Mouse (Mus musculus) left cerebral cortex, adult 11 months (tissue): Measurements from ENCODE around the gene Micall1.

ENCODE experiments used
- DNase-seq: peaks from one replicate; pipeline ENCODE4 v3.0.0; 2022; ENCODE audit warnings: low spot score

Micall1 gene

DNA sequence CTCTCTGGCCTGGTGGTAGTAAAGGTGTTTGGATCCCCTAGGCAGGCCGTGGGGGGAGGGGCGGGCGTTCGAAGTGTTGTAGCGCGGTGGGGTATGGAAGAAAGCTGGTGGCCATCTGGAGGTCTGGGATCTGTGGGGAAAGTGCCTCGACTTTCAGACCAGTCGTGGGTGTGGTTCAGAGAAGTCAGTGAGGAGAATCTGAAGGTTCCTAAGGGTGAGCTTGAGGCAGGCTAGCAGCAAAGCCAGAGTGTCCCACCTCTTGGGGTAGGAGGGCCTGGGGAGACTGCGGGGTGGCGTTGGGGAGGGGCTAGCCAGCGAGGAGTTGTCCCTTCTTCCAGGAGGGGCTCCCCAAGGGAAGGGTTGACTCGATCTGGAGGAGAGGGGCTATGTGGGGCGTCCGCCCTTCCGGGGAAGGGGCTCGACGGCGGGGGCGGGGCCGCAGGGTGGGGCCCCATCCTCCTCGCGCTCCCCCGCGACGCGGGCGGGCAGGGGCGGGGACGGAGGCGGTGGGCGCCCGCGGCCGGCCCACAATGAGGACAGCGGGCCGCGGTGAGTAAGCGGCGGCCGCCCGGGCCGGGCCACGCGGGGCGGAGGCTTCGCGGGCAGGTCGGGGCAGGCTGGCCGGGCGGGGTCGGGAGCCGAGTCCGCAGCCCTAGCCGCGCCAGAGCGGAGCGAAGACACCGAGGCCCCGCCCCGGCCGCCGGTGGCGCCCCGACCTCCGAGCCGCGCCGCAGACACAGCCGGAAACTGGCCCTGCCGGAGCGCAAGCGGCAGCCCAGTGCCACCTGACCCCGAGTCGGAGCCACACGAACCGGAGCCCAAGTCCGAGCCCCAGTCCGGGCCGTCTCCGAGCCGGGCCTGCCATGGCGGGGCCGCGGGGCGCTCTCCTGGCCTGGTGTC, at the start of gene Micall1:
TSS of gene Micall1 (plus strand) at position 478 of the 900 bp plus-strand sequence.
- no peak for DNase-seq

DNA sequence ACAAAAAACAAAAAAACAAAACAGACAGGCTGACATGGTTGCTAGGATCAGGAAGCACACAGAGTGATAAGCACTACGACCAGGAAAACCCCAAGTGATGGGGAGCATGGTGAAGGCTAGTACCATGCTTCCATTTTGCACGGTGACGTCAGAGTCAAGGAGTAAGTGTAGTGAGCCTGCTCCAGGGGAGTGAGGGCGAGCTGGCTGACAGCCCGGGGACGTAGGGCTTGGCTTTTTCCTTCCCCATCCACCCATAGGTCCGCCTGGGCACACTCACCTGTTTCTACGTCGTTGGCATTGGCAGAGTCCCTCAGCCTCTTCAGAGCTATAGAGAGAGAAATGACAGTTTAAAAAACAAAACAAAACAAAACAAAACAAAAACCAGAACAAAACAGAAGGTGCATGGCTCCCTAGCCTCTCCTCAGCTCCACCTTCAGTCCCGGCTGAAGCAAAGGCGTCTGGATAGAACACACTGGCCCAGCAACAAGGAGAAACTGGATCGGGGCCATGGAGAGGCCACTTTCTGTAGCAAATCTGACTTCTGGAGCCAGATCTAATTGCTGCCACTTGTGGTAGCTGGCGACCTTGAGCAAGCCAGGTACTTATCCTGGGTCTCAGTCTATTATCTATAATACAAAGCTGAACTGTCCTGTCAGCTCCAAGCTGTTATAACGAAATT, 47.7 kb upstream of the Micall1 start:
- no peak for DNase-seq

DNA sequence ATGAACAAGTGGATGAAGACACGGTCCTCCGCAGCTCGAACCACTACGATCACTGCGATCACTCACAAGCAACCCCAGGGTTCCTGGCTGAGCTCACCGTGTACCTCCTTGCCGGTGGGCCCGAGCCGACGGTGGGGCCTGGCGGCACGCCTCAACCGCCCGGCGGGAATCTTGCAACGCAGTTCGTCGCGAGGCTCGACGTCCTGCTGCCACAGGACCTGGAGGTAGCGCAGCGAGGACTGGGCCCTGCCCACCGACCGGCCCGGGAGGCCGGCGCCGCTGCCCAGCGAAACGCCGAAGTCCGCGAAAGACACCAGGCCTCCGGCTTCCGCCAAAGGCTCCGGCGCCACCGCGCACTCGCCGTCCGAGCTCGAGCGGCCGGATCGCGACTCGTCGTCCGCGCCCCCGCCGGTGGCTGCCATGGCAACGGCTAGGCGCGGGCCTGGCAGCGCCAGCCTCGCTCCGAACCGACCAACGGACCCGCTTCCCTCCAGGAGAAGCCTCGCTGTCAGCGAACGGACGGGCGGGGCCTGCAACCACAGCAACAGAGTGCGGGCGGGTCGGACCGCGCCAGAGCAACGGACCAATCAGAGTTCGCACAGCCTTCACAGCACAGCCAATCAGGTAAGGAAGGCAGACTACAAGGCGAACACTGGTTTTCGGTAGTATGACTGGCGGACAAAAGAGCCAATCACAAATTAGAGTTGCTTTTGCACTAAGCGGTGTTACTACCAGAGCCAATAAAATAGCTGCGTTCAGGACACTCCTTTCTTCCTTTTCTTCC, 46.1 kb upstream of the Micall1 start, which contains the start of gene Ankrd54:
TSS of gene Ankrd54 (minus strand) at position 518 of the 784 bp plus-strand sequence.
- DNase-seq: peak; percentile 99

- no peak for DNase-seq
Measured at GRCm38 (mm10) chr15:79063160-79063740, 45.4 kb upstream of the Micall1 start.

GRCm38 (mm10) chr15:79065086-79065770, 43.5 kb upstream of the Micall1 start:
- no peak for DNase-seq

GRCm38 (mm10) chr15:79066276-79066675, 42.4 kb upstream of the Micall1 start:
- no peak for DNase-seq

DNA sequence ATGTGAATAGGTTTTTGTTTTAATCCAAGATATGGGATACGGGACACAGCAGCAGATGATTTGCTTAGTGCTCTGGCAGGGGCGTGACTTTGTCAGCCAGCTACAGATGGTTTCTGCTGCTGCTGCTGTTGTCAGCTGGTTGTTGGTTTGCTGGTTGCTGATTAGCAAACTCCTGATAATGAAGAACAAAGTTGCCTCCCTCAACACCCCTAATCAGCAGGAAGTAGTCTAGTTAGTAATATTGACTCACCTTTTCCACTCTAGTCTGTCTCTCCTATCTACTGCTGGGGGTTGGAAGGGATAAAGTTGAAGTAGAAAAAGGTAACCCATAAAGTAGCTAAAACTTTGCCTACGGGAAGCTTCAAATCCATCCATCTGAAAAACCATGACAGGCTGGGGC, 41.1 kb upstream of the Micall1 start:
- no peak for DNase-seq

- DNase-seq: no peak
Measured at GRCm38 (mm10) chr15:79068416-79068815, 40.3 kb upstream of the Micall1 start.

DNA sequence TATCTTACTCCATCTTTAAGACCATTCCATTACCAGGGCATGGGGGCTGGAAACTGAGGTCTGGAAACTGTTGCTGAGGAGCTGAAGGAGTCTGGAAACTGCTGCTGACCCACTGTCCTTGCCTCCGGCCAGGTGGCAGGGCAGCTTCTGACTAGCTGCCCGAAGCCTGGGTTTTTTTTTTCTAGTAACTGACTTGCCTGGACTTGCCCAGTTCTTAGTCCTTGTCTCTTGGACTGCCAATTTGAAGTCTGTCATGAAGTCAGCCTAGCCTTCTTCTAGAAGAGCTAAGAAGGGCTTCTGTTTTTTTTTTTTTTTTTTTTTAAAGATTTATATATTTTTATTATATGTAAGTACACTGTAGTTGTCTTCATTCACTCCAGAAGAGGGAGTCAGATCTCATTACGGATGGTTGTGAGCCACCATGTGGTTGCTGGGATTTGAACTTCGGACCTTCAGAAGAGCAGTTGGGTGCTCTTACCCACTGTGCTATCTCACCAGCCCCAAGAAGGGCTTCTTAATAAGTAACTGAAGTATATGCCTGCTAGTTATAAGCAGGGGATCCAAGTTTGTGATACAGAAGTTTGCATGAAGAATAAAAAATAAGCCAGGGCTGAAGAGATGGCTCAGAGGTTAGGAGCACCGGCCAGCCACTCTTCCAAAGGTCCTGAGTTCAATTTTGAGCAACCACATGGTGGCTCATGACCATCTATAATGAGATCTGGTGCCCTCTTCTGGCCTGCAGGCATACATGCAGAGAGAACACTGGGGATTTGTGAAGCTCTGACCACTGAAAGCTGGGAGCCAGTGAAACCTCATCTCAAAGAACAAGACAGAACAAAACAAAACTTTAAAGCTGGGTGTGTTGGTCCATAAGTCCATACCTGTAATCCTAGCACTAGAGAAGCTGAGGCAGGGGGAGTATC, 37.3 kb upstream of the Micall1 start:
- no peak for DNase-seq

GRCm38 (mm10) chr15:79073752-79074151, 34.9 kb upstream of the Micall1 start:
- DNase-seq: no peak

- no peak for DNase-seq
Measured at GRCm38 (mm10) chr15:79074446-79074845, 34.3 kb upstream of the Micall1 start.

GRCm38 (mm10) chr15:79074913-79075532, 33.7 kb upstream of the Micall1 start, which contains the start of gene Eif3l:
Gene Eif3l (plus strand): TSS chr15:79075179.
- DNase-seq: peak; percentile 68

- DNase-seq: no peak
Measured at GRCm38 (mm10) chr15:79075658-79076365, 32.9 kb upstream of the Micall1 start.

DNA sequence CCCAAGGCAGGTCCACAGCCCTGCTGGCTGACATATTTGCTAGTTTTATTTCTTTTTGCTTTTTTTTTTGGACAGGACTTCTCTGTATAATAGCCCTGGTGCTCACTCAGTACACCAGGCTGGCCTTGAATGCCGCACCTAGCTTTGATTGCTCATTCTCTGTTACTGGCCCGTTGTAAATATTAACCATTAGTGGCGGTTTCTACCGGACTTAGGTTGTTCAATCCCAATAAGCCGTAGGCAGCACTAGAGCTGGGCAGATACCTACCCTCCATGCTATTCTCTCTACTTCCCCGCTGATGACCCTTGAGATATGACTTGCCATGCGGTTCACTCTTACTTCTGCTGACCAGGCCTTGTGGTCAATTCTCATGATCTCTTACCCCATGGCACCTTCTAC, 29.1 kb upstream of the Micall1 start:
- DNase-seq: no peak

DNA sequence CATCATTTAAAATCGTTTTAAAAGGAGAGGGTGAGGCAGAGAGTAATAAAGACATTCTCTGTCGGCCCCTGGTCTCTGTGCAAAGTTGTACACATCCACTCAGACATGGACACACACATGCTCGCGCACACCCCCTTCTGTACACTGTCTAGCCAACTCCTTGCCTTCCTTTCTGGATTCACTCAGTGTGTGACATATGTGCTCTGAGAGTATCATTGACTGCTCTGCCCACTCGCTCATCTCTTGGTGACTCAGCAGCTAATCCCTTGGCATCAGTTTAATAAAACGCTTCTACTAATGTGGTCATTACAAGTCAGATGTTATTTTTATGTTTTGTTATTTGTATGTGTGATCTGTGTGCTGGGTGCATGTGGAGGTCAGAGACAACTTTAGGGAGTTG, 16.4 kb upstream of the Micall1 start:
- DNase-seq: no peak

DNA sequence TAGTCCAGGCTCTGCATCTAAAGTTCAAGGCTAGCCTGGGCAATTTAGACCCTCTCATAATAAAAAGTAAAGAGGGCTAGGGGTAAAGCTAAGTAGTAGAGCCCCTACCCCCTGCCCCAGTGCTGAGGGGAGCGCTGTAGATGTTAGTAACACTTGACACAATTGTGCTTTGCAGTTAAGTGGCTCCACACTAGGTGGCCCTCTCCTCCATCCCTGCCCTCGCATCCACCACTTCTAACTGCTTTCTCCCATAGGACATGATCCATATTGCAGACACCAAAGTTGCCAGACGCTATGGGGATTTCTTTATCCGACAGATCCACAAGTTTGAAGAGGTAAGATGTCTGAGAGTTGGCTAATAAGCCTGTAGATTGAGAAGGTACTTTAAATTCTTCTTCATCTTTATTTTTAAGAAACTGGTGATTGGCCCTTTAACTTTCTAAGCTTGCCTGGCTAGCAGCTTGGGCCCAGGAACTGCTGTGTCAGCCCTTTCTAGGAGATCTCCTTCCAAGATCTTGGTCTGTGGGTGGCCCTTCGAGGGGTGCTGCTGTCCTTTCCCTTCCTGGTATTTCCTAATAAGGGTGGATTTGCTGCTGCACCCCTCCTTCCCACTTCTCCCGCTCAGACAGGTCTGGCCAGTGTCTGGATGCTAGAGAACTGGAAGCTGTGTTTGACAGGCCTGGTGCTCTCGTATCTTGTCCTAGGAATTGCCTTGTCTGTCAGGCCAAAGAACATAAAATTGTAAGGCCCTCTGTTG, 15.4 kb upstream of the Micall1 start:
- no peak for DNase-seq

GRCm38 (mm10) chr15:79095483-79095882, 13.2 kb upstream of the Micall1 start:
- no peak for DNase-seq

DNA sequence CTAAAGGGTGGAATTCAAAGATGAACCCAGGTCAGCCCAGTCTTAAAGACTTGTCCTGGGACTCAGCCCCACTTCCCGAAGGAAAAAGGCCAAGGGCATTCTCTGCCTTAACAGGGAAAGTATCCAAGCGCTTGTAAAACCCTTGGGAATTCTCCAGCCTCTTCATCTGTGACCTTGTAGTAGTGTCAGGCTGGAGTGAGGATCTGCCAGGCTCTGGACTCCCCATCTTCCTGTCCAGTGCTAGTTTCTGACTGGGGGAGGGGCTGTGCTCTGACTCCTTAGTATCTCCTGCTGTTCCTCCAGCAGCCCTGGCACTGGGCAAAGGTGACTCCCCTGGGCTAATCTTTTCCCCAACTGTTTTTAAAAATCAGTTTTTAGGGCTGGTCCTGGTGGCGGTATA, 12.1 kb upstream of the Micall1 start:
- DNase-seq: no peak
